Mouse (Mus musculus) fat pad, adult 2 months (tissue): ENCODE results near the gene Krtap12-1.
"Not testable (repeated sequence)": the region's sequence is repeated elsewhere in the genome, so short reads cannot be mapped to it uniquely, and the experiment has no call there.

Experiments used
- DNase-seq: peaks from one replicate; pipeline ENCODE4 v3.0.0-alpha.2; 2011; ENCODE audit warnings: low read depth, low spot score; ENCODE audit errors: extremely low read depth

Gene Krtap12-1

DNA sequence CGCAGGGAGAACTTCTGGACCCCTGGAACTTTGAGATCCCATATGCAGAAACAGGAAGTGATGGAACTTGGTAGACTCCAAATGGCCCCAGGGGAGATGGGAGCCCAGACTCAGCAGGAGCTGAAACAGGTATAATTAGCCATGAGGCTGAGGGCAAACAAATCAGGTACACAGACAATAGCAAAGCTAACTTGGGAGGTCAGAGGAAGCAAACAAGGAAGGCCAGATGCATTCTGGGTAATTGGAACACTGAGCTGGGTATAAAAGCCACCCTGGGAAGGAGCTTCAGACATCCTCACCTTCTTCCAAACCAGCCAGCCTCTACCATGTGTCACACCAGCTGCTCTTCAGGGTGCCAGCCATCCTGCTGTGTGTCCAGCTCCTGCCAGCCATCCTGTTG lies at the start of gene Krtap12-1:
Krtap12-1 (plus strand) TSS at position 301 of the 400 bp plus-strand sequence.
- not testable (repeated sequence) for DNase-seq

DNA sequence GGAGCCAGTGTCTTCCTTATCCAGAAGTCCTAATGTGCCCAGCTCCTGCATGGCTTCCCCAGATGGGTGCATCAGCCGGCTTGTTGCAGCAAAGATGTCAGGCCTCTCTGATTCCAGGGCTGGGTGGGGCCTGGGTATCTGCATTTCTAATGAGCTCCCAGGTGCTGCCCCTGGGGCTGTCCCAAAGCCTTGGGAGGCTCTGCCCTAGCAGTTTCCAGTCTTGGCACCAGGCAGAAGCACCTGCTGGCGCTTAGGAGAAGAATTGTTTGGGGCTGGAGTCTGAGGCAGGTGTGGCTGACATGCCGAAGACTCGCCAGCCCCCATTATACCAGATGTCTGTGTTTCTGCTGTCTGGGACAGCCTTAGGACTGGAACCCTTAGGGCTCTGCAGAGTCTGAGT lies 49.7 kb upstream of the Krtap12-1 start:
- DNase-seq = no peak

GRCm38 (mm10) chr10:77671519-77671918 lies 48.9 kb upstream of the Krtap12-1 start:
- DNase-seq = no peak

DNA sequence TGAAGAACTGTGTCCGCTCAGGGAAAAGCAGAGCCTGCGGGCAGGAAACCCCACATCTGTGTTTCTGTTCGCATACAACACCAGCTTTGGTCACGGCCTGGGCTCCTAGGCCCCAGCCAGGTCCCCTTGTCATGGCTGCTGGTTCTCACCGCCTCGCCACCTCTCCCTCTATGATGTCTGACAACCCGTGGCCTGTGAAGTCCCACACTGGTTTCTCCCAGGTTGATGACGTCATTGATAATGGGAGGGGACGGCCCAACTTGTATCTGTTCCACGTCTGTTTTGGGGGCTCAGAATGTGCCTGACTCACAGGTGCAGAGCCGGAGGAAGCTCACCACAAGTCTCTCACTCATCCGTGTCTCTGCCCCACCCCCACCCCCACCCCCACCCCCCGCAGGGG lies 46.6 kb upstream of the Krtap12-1 start:
- no peak for DNase-seq

GRCm38 (mm10) chr10:77677562-77677961 lies 42.8 kb upstream of the Krtap12-1 start:
- DNase-seq = no peak

GRCm38 (mm10) chr10:77682994-77683393 lies 37.4 kb upstream of the Krtap12-1 start:
- no peak for DNase-seq

DNA sequence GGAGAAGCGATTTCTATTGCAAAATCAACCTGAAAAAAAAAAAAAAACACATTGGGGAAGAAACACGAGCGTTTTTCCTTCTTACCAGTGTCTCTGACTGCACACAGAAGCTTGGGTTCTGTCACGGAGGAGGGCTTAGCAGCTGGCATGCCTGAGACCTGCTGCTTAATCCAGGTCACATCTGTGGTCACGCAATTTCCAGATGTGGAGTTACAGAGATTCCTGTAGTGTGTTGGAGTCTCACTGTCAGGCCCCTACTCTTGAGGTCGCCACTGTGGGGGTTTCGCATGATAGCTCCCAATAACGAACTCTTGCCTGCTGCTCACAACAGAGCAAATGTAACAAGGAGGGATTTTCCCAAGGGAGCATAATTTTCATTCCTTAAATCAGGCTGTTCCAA lies 36.2 kb upstream of the Krtap12-1 start:
- DNase-seq = no peak

DNA sequence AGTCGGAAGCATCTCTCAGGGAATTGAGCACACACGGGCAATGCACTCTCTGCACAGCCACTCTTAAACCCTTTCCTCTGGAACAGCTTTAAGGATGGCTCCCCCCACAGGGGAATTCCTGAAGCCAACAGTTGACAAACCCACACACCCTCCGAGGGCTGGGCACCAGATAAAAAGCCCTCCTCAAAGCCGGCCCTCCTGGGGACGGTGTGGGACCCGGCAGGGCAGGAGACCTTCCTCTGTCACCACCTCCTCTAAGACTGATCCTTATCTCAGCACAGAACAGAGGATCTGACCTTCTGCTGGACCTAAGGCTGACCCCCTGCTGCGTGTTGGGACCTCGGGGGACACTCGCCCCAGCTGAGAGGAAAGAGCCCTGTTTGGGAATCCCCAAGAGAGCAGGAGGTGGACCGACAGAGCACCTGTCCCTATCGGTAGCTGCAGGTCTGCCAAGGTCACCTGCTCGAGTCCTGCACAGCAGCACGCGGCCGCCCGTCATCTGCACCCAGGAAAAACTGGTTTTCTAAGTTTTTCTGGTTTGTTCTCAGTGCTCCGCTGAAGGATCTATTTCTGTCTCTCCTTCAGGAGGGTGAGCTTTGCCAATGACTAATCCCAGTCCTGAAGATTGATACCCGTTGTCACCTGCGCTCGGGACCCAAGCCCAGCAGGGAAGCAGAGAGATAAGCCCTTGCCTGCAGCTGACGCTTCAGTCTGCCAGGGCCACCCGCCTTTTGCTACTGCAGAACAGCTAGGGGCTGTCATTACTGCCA lies 34.3 kb upstream of the Krtap12-1 start, which contains the start of gene Tspear:
Tspear (plus strand) TSS at position 675 of the 770 bp plus-strand sequence.
- no peak for DNase-seq

DNA sequence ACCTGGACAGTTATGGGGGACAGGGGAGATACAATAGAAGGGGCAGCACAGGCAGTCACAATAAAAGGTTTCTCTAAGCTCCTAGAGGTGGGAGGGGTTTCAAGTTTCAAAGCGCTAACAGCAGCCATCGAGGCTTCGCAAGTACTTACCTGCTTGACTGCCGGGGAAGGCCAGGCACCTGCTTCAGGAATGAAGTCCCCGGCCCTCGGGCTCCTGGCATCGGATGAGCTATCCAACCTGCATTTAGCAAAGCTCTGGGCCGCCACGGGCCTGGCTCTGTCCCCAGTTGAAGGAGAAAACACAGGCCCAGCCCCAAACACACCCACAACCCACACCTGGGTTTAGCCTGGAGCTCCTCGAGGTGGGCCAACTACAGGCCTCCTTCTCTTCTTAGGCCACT lies 33.4 kb upstream of the Krtap12-1 start:
- peak; percentile 54 for DNase-seq

- DNase-seq = not testable (repeated sequence)
Observed at GRCm38 (mm10) chr10:77690356-77690807, 30.0 kb upstream of the Krtap12-1 start, which contains the start of gene Gm19402. Gm19402 (minus strand) TSS chr10:77690757.

GRCm38 (mm10) chr10:77697133-77697532 lies 23.3 kb upstream of the Krtap12-1 start, which contains the start of gene Gm9508:
Gm9508 (minus strand) TSS chr10:77697233.
- no peak for DNase-seq

DNA sequence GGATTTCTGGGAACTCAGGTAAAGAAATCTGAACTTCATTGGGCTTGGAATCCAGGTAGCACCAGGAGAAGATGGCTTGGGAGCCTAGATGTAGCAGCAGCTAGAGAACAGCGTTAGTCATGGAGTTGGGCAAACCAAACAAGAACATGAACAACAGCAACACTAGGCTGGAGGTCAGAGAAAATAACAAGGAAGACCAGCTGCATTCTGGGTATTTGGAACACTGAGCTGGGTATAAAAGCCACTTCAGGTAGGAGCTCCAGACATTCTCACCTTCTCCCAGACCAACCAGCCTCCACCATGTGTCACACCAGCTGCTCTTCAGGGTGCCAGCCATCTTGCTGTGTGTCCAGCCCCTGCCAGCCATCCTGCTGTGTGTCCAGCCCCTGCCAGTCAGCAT lies 14.1 kb upstream of the Krtap12-1 start, which contains the start of gene Gm10272:
Gm10272 (plus strand) TSS at position 301 of the 400 bp plus-strand sequence.
- no peak for DNase-seq

DNA sequence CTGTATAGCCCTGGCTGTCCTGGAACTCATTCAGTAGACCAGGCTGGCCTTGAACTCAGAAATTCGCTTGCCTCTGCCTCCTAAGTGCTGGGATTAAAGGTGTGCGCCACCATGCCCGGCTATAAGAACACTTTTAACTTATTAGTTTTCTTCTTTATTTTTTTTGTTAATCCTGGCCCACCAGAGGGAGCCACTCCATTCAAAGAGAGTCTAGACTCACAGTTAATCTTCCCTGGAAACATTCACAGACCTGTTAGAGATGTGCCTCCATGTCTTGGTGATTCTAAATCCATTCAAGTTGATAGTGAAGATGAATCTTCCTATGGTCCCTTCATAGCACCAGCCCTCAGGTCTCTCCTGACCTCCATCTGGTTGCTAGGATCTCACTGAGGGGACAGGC lies 10.6 kb upstream of the Krtap12-1 start:
- no peak for DNase-seq

- not testable (repeated sequence) for DNase-seq
Observed at GRCm38 (mm10) chr10:77711157-77711556, 9.2 kb upstream of the Krtap12-1 start, which contains the start of gene Gm10024. Gm10024 (plus strand) TSS chr10:77711457.

- DNase-seq = no peak
Observed at GRCm38 (mm10) chr10:77713734-77714133, 6.7 kb upstream of the Krtap12-1 start.

DNA sequence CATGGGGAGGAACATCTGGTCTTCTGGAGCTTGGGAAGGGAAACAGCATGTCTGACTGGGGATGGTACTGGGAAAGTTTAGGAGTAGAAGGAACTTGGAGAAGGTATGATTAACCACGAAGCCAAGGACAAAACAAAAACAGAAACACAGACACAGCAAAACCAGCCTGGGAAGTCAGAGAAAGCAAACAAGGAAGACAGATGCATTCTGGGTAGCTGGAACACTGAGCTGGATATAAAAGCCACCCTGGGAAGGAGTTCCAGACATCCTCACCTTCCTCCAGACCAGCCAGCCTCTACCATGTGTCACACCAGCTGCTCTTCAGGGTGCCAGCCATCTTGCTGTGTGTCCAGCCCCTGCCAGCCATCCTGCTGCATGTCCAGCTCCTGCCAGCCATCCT lies 4.9 kb upstream of the Krtap12-1 start, which contains the start of gene Gm10142:
Gm10142 (plus strand) TSS at position 301 of the 400 bp plus-strand sequence.
- DNase-seq = no peak

DNA sequence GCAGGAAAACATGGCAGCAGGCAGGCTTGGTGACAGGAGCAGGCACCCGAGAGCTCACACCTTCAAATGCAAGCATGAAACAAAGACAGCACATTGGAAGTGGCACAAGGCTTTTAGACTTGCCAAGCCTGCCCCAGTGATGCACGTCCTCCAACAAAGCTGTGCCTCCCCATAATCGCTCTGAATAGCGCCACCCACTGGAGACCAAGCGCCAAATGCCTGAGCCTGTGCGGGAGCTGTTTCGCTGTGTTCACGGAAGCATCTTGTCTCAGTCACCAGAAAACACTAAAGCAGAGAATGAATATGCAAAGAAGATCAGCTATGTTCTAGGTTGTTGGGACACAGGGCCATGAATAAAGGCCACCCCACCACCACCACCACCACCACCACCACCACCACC lies 4.5 kb downstream of the Krtap12-1 start:
- no peak for DNase-seq

DNA sequence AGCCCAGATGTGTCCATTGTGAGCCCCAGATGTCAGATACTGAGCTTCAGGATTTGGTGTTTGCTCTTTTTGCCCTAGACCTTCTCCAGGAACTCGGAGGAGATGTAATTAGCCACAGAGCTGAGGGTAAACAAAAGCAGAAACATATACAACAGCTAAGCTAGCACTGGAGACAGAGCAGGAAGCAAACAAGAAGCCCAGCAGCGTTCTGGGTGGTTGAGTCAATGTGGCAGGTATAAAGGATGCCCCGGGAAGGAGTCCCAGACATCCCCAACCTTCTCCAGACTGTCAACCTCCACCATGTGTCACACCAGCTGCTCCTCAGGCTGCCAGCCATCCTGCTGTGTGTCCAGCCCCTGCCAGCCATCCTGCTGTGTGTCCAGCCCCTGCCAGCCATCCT lies 5.8 kb downstream of the Krtap12-1 start, which contains the start of gene Gm10100:
Gm10100 (plus strand) TSS at position 301 of the 400 bp plus-strand sequence.
- no peak for DNase-seq

DNA sequence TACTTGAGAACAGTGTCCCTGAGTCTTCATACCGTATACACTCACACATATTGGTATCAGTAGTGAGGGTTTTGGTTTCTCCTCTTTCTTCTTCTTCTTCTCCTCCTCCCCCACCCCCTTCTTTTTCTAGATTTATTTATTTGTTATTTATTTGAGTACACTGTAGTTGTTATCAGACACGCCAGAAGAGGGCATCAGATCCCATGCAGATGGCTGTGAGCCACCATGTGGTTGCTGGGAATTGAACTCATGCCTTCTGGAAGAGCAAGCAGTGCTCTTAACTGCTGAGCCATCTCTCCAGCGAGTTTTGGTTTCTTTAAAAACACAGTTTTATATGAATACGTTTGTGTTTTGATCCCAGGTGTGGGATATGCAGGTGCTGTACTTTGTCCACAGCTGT lies 7.9 kb downstream of the Krtap12-1 start:
- DNase-seq = no peak

DNA sequence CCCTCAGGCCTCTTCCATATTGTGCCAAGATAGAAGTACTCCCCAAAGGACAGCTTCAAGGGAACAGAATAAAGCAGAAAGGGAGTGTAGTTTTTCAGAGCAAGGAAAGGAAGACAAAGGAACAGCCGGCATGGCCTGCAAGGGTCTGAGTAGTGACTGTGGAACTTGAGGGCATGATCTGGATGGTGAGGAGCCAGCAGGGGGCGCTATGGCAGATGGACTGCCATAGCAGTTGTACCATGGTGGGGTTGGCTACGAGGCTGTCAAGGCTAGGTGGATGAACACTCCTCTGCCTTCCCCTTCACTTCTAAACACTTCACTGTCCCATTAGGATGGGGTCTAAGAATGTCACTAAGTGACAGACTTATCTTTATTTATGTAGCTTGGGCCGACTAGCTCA lies 8.8 kb downstream of the Krtap12-1 start:
- DNase-seq = no peak

DNA sequence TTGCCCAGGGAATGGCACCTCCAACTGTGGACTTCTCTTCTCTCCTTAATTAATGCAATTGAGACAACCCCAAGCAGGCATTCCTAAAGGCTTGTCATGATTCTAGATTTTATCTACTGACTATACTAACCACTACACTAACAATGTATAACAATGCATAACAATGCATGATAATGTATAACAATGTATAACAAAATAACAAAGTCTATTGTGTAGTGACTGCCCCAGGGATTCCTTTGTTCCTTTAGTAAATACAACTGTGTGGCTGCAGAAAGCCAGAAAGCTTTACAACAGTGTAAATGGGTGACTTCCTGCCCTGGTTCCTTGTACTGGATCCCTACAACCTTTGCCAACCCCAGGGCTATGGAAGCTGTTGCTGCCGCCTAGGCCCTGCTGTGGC lies 15.5 kb downstream of the Krtap12-1 start:
- DNase-seq = no peak

- DNase-seq = no peak
Observed at GRCm38 (mm10) chr10:77738929-77739328, 18.5 kb downstream of the Krtap12-1 start.
